Mouse (Mus musculus) c-Kit-positive CD71-positive TER-119-positive erythroid progenitor cells, embryonic 14.5 days (primary cell): ENCODE measurements at regions not wholly inside any gene's neighbourhood (a gene's known extent, or its start where the extent isn't known, plus 50 kb on each side); places are given as distances from the start of the nearest gene placed in this dataset.

Source experiments
- DNase-seq: peaks from one replicate; pipeline ENCODE4 v3.0.0-alpha.2; 2013; ENCODE audit warnings: low spot score

DNA sequence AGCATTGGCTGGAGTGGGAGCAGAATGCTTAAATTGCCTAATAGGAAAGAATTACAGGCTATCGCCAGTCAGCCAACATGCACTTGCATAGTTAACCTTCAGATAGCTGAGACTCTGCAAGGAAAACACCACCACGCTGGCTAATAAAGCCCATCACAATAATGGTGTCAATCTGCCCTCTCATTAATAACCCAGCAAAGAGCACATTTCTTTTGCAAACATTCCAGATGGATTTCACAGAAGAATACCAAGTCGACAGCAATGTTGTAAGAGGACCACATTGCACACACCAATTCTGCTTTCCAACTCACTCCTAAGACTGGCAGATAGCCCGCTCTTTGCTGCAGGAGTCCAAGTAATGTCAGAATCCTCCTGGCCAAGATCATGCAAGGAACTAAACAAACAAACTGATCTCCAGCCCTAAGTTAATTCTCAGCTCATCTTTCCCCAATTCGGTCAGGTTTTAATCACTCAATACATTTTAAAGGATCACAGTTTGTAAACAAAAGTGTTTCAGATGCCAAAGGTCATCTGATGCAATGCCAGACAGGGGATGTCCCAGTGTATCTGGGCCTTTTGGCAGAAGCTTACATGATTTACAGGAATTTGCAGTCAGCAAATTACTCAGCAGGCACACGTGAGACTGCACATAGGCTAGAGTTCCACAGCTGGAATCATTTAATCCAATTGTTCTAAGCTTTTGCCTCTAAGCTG is 198.4 kb downstream of the Klf6 start:
- DNase-seq, result no peak

GRCm38 (mm10) chr13:6060229-6060845 is 199.1 kb downstream of the Klf6 start:
- no peak for DNase-seq

GRCm38 (mm10) chr13:6062305-6062704 is 201.0 kb downstream of the Klf6 start:
- no peak for DNase-seq

DNA sequence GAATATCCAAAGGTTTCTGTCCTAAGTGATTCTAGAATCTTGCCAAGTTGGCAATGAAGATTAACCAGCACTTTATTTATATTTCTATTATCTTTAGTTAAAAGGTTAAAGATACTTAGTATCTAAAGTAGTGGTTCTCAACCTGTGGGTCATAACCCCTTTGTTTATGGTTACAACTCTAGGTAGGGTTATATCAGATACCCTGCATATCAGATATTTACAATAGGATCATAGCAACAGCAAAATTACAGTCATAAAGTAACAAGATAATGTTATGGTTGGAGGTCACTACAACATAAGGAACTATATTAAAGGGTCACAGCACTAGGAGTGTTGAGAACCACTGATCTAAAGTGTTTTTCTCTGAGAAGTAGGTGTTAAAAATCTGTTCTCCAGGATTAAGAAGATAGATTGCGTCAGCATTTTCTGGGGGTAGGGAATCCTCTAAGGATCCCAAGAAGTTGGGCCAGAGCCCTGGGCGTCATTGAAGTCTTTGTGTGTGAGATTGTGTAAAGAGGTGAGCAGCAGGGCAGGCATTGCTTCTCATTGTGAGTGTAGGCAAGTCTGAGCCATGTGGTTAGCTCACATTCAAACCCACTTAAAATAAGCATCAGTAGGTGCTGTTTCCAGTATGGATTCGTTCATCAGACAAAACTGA is 201.6 kb downstream of the Klf6 start:
- no peak for DNase-seq

DNA sequence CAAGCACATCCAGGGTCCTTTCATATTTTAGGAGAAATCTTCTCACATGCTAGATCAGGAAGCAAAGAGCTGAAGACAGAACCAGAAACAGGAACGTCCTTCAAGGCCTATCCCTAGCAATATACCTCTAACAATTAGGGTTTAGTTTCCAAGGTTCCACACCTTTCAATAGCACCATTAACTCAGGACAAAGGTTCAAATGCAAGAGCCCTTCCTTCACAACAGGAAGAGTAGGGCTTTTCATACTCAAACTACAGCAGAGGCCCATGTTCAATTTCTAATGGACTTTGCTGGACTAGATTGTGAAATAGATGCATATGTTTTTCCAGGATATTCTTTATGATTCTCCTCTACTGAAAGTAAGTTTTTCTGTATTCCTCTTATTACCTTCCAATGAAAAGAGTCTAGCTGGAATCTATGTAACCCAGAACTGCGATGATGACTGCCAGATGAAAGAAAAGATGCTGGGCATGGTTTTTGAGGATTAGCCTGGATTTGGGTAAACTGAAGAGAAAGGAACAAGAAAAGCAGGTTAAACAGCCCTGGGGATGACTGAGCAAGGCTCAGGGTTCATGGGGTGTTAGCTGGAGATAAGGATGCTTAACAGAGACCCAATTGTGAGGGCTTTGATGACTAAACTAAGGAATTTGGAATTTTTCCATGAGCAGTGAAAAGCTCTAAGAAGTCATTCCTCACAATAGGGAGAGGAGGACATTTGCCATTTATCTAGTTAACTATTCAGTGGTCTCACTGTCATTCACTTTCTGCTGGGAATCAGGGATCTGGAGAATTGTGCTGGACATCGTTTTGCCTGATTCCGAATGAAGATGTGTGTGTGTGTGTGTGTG is 215.9 kb downstream of the Klf6 start:
- no peak for DNase-seq

DNA sequence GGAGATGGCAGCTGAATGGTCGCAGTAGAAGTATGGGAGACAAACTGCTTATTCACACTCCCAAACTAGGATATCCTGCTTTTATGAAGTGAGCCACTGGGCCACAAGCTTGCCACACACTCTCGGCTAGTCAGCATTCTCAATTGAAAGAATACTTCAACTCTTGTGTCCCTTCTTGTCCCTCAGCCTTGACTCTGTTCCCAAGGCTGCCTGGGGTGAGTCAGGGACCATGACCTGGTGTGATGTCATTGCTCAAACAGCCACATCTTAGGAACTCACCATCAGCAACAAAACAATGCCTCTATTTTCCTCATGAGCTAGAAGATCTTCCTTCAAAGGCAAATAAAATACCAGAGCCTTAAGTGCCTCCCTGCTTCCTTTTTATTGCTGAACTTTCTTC is 224.6 kb downstream of the Klf6 start:
- no peak for DNase-seq

GRCm38 (mm10) chr13:6109018-6109657 is 247.9 kb downstream of the Klf6 start:
- no peak for DNase-seq

DNA sequence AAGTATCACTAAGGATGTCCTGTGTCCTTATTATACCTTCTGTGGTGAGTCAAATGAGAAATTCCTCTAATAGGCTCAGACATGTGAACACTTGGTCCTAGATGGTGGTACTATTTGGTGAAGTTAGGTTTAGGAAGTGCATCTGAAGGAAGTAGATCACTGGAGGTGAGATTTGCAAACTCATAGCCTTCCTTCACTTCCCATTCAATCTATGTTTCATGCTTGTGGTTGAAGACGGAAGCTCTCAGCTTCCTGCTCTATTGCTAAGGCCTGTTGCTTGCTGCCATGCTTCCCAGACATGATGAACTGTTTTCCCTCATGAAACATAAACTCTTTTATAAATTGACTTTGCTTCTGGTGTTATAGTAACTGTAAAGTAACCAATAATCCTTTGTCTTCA is 258.4 kb downstream of the Klf6 start:
- DNase-seq, result no peak

- DNase-seq, result no peak
Measured at GRCm38 (mm10) chr13:6127311-6127710, 266.0 kb downstream of the Klf6 start.

- no peak for DNase-seq
Measured at GRCm38 (mm10) chr13:6128903-6129302, 267.6 kb downstream of the Klf6 start.

GRCm38 (mm10) chr13:6131363-6131762 is 270.1 kb downstream of the Klf6 start:
- no peak for DNase-seq

GRCm38 (mm10) chr13:6137170-6137569 is 275.9 kb downstream of the Klf6 start:
- DNase-seq, result no peak

- DNase-seq, result no peak
Measured at GRCm38 (mm10) chr13:6142771-6143170, 281.5 kb downstream of the Klf6 start.

DNA sequence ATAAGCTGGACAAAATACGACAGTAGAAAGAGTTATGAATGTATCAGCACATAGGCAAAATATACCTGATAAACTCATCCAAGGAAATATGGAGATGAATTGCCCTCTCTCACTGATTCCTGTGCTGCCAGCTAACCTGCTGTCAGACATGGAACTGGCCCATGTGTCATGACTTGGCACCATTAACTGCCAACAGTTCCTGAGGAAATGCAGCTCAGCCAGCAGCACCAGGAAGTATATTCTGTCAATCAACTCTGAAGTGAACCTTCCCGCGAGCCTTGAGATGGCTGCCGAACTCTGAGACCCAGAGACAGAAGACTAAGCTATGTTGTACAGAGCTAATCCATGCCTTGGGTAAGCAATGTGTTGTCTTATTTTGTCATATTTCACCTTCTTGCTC is 292.4 kb downstream of the Klf6 start:
- no peak for DNase-seq

DNA sequence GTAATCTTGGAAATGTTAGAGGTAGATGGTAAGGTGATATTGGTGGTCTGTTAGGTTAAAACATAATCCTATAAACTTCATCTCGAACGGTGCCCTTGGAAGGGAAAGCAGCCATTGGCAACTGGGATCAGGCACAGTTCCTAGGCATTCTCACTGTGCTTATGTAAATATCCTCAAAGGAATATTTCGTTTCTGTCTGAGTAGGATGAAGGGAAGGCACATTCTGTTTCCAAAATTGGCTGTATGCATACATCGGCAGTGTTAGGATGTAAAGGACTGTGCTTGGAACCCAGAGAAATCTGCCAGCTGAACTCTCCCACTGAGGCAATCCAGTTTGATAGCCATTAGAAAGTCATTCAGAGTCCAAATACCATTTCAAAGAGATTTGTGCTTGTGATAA is 294.9 kb downstream of the Klf6 start:
- DNase-seq, result no peak

- no peak for DNase-seq
Measured at GRCm38 (mm10) chr13:6157029-6157428, 295.7 kb downstream of the Klf6 start.

- no peak for DNase-seq
Measured at GRCm38 (mm10) chr13:6157946-6158345, 296.7 kb downstream of the Klf6 start.

DNA sequence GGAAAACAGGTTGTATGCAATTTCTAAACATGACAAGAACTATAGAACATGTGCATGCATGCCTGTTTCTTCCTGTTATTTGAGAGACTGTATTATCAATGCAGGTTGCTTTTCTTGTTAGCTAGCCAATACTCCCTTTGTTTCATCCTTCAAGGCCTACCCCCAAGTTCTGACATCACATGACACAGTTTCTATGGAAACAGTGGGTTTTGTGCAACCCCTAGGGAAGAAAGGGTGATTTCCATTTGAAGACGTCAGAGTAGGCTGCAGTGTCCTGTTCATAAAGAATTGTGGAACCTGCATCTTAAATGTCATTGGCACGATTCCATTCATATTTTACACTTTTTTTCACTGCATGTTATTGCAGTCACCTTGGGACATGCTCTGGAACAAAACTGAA is 298.1 kb downstream of the Klf6 start:
- DNase-seq, result no peak

DNA sequence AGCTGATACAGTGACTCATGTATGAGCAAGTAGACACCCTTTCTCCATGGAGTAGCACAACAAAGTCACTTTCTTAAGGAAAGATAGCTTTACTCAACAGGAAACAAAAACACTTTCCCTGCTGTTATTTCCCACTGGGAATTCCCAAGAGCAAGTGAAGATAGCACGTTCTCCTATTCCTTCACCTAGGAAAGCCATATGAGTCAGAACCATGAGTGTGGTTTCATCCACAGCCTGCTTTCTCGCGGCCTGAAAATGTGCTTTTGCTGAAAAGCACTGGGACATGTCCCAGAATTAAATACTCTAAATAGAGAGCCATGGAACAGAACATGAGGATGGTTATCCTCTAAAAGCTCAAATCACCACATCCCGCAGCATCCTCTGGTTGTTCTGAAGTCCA is 304.6 kb downstream of the Klf6 start:
- no peak for DNase-seq

DNA sequence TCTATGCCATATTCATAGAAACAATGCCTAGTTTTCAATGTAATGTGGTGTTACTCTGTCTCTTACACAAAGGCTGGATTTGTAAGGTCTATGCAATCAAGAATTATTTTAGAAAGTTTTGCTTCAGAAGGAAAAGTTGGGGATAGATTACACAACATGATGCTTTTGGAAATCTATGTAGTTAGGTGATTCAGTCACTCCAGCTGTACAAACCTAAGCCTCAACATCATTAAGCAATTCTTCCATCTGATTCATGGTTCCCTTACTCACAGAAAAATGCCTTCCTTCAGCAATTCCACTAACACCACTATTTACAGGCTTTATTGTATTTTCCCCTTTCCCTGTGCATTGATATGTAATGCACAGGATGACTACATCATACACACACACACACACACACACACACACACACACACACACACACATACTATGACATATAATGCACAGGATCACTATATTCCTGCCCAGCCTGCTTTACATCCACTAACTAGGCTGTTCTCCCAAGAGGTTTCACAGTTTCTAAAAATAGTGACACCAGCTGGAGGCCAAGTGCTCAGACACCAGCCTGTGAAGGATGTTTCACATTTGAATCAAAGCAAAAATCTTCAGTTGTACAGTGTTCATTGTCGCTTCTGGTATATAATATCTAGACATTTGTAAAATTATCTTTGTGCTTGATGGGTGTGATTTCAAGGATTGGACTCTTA is 305.9 kb downstream of the Klf6 start:
- no peak for DNase-seq

- DNase-seq, result no peak
Measured at GRCm38 (mm10) chr13:6173095-6173494, 311.8 kb downstream of the Klf6 start.
